Mouse (Mus musculus): ENCODE measurements around the gene Glud1. TPM values are rescaled to one million over a fixed set of nuclear protein-coding genes. Genes with fewer than 3 reads are reported as not detected.

The Glud1 gene
- 100 to 1,000 TPM; 267 to 275 TPM for total RNA-seq (2021)

DNA sequence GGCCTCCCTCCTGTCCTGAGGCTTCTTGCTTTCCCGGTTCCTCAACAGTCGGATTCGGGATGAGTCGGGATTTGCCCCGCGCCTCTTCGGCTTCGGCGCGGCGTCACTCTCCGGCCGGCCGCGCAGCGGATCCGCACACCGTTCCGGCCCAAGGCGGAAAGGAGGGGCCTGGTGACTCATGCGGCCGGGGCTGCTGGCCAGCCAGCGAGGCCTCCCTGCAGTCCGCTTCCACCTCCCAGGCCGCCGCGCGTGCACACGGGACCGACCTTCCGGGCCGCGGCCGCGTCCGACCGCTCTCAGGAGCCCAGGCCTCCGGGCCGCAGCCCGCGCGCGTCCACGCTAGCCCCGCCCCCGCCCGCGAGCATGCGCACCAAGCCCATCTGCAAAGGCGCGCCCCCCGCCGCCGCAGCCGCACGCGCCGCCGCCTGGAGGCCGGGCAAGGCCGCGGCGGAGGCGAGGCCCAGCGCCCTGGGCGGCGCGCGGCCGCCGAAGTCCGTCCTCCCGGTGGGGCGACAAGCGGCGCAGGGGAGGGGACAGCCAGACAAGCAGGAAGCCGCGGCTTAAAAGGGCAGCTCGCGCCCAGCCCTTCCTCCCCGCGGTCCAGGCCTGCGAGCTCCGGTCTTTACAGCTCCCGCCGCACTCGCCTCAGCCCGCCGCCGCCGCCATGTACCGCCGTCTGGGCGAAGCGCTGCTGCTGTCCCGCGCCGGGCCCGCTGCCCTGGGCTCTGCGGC lies at the start of gene Glud1, which contains the start of gene Shld2:
TSS of gene Glud1 (plus strand) at position 494 of the 732 bp plus-strand sequence.
TSS of gene Shld2 (minus strand) at position 260 of the 732 bp plus-strand sequence.
- intact Hi-C loops (cut with DNase I), result loop anchor here (1.0 to 5.0 kb wide), 3 partner anchors 38 to 192 kb away; partner anchors contain the start of gene Bmpr1a
- DNase-seq (ENCODE audit: low spot score in 2 of 2), result peak; percentile 94

DNA sequence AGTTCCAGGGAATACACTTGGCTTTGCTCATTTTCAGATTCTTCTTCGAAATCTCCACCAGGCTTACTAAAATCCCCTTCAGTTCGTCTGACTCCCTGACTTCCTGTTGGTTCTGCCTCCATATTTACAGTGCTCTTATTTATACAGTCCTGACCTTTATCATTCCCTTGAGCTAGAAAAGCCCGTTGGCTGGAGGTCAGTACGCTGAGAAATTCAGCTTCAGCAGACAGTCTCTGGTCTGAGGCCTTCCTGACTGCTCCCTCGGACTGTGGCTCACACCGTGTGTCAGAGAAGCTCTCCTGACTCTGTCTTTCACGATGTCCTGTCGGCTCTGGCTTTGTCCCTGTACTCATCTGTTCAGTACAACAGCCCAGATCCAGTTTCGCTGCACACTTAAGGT lies 42.5 kb upstream of the Glud1 start:
- intact Hi-C loops (cut with DNase I), result no loop called here
- no peak for DNase-seq (ENCODE audit: low spot score in 2 of 2)

DNA sequence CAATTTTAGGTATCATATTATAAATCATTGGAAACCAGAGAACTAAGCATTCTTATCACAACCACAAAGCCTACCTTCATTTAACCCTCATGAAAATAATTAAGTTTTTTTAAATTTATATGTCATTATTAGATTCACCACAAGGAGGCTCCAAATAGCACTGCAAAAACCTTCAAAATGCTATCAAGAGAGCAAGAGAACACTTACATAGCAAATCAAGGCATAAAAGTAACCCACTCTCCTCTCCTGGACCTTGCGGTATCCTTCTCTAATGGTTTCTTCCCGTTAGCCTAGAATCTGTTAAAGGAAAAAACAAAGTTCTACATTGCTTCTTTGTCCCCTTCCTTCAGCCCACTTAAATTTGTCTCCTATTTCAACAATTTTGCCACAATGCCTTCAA lies 37.2 kb upstream of the Glud1 start:
- intact Hi-C loops (cut with DNase I), result loop anchor here (1.0 to 5.0 kb wide), 3 partner anchors 39 to 299 kb away; partner anchors contain the start of genes Glud1 and Shld2
- no peak for DNase-seq (ENCODE audit: low spot score in 2 of 2)

DNA sequence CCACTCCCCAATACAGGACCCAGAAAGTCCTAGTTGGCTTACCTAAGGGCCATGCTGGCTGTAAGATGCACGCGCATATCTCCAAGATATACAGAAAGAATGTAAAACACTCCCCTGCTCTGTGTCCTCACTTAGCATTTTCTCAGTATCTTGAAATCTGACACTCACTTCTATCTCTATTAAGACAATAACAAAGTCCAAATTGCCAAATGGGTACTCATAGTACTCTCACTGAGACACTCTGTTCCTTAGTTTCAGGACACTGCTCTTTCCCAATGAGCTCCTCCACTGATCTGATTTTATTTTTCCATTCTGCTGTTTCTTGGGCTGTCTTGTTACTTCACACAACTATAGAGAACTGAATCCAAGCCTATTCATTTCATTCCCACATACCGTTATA lies 36.4 kb upstream of the Glud1 start:
- DNase-seq (ENCODE audit: low spot score in 2 of 2), result no peak
- intact Hi-C loops (cut with DNase I), result loop anchor here (5.0 kb wide), 2 partner anchors 38 to 298 kb away; partner anchors contain the start of genes Glud1 and Shld2

DNA sequence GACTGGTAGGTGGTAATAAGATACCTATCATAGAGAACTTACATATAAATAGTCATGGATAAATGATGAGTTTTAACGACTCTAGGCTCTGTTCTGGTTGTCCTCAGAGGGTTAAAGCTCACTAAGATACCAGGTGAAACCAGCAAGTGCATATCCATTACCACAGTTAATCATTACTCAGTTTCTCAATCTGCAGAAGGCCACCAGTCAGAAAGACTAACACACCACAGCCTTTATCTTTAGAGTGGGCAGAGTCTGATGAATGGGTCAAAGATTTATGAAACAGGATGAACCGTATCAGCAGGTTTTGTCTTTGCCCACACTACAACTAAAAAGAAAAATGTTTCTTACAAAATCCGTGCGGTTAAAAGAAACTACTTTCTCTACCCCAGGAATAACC lies 35.3 kb upstream of the Glud1 start:
- intact Hi-C loops (cut with DNase I), result no loop called here
- no peak for DNase-seq (ENCODE audit: low spot score in 2 of 2)

DNA sequence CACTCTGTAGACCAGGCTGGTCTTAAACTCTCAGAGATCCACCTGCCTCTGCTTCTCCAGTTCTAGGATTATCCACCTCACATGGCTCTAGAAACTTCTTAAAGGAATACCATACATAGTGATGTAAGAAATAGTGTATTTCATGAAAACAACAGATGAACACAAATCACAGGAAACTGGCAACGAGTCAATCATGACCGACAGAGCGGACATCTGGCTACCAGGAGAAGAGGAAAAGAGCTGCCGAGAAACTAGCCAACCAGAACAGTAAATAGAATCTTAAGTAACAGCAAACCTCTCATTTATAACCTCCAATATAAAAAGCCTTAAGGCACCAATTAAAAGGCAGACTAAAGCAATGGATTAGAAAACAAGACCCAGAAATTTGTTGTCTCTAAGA lies 30.8 kb upstream of the Glud1 start:
- intact Hi-C loops (cut with DNase I), result no loop called here
- no peak for DNase-seq (ENCODE audit: low spot score in 2 of 2)

DNA sequence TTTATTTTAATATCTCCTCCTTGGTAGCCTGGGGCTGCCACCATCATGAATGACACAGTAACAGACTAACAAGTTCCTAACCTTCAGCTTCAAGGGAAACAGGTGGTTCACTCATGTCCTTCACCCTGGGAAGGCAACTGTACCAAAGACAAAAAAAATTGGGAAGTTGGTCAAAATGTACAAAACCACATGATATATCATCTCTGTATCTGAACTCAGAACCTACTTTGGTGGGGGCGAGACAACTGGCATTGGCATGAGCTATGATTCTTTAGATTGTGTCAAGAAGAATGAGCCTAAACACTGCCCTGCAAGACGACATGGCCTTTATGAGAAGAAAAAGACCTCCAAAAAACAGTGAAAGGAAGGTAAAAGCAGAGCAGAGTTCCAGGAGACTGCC lies 29.7 kb upstream of the Glud1 start:
- intact Hi-C loops (cut with DNase I), result no loop called here
- no peak for DNase-seq (ENCODE audit: low spot score in 2 of 2)

DNA sequence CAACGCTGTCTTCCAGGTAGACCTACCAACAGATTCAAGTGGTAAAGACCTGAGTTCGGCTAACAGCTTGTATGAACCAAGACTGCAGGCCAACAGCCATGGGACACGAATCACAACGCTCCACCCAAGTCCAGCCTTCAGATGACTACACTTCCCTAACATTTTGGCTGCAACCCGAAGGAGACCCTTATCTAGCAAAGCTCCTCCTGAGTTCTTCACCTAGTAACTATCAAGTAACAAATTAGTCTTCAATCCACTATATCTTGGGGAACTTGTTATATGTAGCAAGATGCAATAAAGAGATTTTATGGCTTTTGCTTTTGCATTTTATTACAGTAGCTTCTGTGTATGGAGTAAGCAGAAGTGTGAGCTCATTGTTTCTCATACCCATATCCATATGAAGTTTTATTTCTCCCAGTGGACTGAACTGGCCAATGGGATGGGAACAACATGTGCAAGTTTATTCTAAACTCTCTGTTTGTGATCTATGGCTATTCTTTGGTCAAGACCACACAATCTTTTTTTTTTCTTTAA lies 28.7 kb upstream of the Glud1 start:
- no peak for DNase-seq (ENCODE audit: low spot score in 2 of 2)
- intact Hi-C loops (cut with DNase I), result no loop called here

DNA sequence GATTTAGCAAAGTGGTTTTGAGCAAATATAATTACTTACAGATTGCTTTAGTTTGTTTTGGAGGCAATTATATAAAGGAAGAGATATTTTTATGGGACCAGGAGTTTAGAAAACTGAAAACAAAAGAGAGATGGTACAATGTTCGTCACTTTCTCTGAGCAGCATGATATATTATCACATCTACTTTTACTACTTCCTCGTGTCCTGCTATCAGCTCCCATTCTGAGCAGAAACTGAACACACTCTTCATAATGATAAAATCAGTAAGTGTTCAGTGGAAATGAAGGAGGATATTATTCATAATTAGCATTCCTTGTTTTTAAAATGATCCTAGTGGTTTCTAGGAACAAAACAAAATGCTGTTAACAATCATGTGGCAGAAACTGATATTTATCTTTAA lies 22.1 kb upstream of the Glud1 start:
- no peak for DNase-seq (ENCODE audit: low spot score in 2 of 2)
- intact Hi-C loops (cut with DNase I), result no loop called here

DNA sequence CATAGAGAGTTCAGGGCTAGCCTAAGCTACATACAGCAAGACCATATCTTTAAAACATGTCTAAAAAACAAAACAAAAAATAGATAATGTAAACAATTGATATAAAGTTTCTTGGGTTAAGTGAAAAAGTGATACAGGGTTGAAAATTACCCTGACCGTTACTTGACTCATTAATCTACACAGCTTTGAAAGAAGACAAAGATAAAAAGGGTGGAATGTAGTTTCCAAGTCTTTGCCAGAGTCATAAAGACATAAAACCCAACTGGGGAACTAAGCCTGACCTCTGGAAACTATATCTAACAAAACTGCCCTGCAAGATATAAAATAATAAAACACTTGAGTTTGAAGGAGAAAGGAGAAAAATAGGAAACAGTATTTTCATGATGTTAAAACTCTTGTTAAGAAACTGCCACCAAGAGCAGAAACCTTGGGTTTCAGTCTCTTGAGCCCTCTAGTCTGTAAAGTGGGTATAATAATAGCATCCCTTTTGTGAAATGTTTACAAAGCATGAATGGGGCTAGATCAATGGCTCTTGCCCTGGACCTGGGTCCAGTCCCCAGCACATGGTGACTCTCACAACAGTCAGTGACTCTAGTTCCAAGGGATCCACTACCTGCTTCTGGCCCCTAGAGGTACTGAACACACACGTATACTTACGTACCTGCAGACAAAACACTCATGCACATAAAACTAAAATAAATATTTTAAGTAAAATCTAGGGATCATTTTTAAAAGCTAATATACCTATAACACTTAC lies 21.1 kb upstream of the Glud1 start:
- no peak for DNase-seq (ENCODE audit: low spot score in 2 of 2)
- intact Hi-C loops (cut with DNase I), result no loop called here

DNA sequence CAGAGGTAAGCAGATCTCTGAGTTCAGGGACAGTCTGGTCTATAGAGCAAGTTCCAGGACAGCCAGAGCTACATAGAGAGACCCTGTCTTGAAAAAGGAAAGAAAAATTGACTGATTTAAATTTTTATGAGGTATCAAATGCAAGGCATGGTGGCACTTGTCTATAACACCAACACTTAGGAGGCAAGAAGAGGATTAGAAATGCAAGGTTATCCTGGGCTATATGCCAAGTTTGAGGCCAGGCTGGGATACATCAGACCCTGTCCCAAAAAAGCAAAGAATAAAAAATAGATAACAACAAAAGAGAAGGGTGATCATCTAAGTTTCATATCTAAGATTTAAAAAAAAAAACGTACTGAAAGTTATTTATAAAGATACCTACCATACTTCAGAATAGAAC lies 20.3 kb upstream of the Glud1 start:
- intact Hi-C loops (cut with DNase I), result no loop called here

DNA sequence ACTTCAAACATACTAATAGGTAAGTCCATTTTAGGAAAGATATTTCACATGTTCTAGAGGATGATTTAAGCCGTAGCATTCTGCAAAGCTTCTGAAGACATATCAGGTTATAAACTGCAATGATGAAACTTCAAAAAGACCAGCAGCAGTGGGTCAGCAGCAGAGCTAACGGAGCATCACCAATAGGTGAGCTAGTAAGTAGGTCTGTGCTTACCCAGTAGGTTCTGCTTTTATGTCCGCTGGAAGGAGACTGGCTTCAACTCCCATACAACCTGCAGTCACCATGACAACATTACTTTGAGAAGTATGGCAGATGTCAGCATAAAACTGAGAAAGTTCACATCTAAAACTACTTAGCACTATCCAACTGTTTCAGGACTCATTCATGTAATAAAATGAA lies 16.9 kb upstream of the Glud1 start:
- DNase-seq (ENCODE audit: low spot score in 2 of 2), result no peak
- intact Hi-C loops (cut with DNase I), result no loop called here

More for the DNA sequence above, 20.3 kb upstream of the Glud1 start:
- no peak for DNase-seq (ENCODE audit: low spot score in 2 of 2)

DNA sequence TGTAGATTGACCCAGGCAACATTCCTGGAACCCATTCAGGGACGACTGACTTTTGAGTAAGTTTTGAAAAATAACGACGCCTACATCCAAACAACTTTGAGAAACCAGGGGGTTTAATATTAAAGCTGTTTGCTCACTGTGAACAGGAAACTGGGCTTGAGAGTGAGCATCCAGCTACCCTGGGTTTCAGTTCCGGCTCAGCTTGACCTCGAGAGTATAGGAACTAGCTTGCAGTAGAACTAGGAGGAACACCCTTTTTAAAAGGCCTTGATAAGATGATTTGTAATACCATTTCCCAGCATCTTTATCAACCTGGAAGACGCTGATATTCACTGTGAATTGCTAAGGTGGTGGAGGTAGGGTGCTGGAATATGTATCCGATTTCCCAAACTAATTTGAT lies 14.2 kb upstream of the Glud1 start:
- intact Hi-C loops (cut with DNase I), result no loop called here
- no peak for DNase-seq (ENCODE audit: low spot score in 2 of 2)

DNA sequence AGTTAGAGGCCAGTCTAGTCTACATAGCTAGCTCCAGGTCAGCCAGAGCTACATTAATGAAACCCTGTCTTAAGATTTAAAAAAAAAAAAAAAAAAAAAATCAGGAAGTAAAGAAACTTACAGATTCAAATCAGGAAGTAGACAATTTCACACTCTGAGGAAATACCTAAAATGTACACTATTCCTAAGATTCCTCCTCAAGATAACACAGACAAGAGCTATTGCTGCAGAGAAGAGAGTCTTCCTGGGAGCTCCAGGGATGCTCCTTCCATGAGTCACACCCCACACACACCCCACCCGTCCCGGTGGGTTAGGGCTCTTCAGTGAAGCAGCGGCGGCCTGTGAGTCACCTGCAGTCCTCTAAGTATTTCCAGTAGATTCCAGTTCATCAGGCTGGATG lies 13.5 kb upstream of the Glud1 start:
- no peak for DNase-seq (ENCODE audit: low spot score in 2 of 2)
- intact Hi-C loops (cut with DNase I), result no loop called here

DNA sequence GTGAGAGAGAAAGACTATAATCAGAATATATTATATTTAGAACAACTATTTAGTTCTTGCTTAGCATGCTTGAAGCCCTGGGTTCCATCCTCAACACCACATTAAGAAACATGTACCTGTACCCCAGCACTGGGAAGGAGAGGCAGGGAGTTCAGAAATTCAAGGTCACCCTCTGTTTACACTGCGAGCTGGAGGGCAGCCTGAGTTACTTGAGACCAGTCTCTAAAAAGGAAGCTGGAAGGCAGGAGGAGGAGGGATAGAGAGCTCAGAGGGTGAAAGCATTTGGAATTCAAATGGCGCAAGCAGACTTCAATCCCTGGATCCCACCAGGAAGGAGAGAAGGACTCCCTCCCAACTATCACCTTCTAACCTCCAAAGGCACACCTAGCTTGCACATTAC lies 12.9 kb upstream of the Glud1 start:
- intact Hi-C loops (cut with DNase I), result no loop called here
- DNase-seq (ENCODE audit: low spot score in 2 of 2), result no peak

DNA sequence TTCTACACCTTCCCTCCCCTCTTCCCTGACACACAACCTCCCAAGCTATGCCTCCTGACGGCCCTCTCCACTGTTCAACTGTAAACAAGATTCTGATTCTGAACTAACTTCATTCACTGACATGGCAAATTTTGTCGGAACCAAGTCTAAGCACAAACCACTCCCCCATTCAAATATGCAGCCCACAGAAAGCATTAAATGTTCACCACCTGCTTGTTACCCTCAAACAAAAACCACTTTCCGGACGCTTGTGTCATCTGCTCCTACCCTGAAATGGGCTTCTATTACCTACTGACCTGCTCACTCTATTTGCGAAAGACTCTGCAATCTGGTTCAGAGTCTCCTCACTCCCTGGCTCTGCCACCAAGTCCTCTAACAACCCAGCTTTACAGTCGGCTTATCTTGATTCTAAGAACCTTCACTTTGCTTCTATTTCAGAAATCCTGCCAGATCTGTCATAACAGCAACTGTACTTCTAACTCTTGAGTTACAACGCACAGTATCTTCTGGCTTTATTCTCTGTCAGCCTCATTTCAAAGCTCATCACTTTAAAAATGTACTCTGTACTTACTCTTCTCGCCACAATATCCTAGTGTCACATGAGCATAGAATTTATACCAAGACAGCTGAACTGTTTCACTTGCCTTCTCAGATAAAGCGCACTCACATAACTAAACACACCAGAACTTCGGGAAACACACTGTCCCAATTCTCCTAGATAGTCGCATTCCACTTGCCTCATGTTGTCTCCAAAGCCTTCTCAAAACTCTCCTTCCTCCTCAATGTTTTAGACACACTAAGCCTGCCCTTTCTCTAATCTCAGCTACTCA lies 11.4 kb upstream of the Glud1 start:
- DNase-seq (ENCODE audit: low spot score in 2 of 2), result no peak
- intact Hi-C loops (cut with DNase I), result no loop called here

DNA sequence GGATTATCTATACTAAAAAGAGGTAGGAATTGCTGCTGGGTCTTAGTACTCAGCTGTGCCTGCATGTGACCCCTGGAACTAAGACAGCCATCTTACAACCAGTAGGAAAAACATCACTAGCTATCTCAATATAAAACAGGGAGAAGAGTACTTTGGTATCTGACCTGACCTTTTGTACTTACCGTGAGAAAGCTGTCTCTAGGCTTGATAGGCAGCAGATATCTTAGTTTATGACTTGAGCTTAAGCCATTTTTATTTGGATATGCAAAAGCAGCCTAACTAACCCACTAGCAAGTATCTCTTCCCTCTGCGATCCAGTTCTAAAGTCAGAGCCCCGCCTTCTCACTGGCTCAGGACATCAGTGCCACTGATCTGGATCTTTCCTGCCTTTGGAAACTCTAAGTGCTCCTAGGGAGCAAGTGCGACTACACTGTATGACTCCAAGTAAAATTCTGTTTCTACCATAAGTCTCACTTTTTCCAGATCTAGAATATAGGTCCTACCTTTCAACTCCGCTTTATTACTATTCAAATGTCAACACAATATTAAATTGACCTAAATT lies 7.8 kb upstream of the Glud1 start:
- intact Hi-C loops (cut with DNase I), result no loop called here
- no peak for DNase-seq (ENCODE audit: low spot score in 2 of 2)

DNA sequence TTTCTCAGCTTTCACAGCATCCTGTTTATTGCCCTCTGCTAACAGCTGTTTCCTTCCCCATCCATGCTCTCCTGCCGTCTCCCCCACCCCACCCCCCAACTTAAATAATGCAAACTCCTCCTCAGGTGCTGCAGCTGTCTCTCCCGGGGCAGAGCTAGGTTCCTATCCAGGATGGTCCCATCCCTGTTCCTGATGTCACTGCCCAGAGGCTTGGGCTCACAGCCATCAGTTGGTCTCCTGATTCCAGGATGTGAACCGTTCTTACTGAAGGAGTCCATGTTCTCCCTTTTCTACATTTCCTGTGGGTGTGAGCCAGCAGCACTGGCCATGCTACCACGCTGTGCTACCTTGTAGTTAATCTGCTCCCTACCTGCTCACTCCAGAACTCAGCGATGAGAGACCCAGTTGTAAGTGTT lies 7.3 kb upstream of the Glud1 start:
- intact Hi-C loops (cut with DNase I), result no loop called here
- no peak for DNase-seq (ENCODE audit: low spot score in 2 of 2)

DNA sequence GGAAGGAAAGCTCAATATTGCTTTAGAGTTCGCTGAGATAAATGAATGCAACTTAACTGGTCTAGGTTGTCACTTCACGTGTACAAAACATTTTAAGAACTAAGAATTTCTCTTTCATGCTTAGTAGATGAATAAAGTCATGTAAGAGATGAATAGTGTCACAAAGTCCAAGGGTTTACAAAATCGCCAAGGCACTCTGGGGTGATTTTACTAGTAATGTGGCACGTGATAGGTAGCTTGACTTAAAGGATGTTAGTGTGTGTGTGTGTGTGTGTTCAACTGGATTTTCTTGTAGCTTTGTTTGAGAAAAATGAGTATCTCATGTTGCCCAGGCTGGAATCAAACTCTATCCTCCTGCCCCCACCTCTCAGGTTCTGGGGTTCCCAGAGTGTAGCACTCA lies 1.3 kb upstream of the Glud1 start:
- intact Hi-C loops (cut with DNase I), result loop anchor here (5.0 kb wide), 1 partner anchor 363 kb away; the partner anchor contains the start of gene Wapl
- DNase-seq (ENCODE audit: low spot score in 2 of 2), result no peak

DNA sequence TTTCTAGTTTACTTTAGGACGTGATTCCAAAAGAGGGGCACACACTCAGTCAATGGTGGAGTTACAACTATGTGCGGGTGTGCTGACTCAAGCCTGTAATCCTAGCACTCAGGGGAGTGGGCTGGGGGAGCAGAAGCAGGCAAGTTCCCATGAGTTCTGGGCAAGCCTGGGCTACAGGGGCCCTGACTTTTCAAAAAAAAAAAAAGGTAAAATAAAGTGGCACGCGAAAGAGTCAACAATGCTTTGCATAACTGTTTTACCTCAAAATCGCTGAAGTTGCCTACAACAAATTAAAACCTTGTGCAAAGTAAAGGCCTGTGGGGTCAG lies 657 bp upstream of the Glud1 start:
- intact Hi-C loops (cut with DNase I), result loop anchor here (1.0 to 5.0 kb wide), 4 partner anchors 38 to 362 kb away; partner anchors contain the start of genes Bmpr1a and Wapl

More for the DNA sequence above, 657 bp upstream of the Glud1 start:
- DNase-seq (ENCODE audit: low spot score in 2 of 2), result no peak

Data from left cerebral cortex, postnatal 25 days (tissue).